Mouse (Mus musculus) layer of hippocampus, postnatal 10 days (tissue): ENCODE measurements around the gene Mpped2. TPM values are rescaled to one million over a fixed set of nuclear protein-coding genes. Genes with fewer than 3 reads are reported as not detected.

ENCODE experiments used
- DNase-seq, 2 experiments: peaks; one replicate each; pipeline ENCODE4 v3.0.0; 2021; ENCODE audit warnings: low spot score in 2 of 2
- long read RNA-seq: library from polyadenylated mRNA; stranded (forward); transcript quantifications from one replicate; pipeline ENCODE4 v2.0.0, GENCODE M21; 2023
- total RNA-seq, 2 experiments: library from RNA; stranded (reverse); gene quantifications; 2 replicates each; pipeline ENCODE4 v1.2.3; 2021

Mpped2 gene
- total RNA-seq, result 10 to 100 TPM; 40.8 to 46.8 TPM
- long read RNA-seq, transcript Mpped2-202 (7 exons, 2,848 nt), result major isoform, 25 of 50 reads
- long read RNA-seq, partial matches to known transcripts, result 5 of 50 reads
- long read RNA-seq, other reads (novel, unspliced or antisense), result 17 of 50 reads

DNA sequence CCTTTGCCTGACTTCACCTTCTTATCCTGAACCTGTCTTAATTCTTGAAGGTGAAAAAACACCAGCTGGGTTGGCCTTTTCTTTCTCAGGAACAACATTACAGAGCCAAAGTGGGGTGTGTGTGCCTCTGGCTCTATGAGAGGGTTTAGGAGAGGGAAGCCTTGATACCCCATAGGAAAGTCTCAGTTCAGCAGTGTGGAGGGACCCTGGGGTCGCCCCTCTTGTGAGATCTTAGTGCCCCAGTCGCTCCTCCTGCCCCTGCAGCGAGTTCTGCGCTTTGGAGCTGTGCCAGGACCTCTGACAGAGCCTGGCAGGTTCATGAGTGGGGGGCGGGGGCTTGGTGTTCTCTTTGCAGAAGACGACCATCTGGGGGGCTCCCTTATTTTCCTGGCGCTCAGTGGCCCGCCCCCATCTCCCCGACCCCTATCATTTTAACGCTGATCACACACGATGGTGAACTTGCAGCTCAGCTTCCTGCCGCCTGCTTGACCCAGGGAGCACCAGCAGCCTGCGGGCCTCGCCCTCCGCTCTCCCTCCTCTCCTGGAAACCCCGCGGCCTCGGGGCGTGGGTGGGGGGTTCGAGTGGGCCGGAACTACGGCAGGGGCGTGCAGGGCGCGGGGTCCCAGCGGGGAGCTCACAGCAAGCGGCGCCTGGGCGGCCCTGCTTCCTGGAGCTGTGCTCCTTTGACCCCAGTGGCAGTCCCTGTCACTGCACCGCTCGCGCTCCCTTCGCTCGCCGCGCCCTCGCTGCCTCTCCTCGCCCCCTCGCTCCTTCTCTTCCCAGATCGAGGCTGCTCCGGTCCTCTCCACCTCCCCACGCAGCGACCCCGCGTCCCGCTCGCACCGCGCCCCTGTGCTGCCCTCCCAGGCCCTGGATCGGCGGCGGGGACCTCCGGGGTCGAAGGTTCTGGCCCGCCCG lies at the start of gene Mpped2:
TSS of gene Mpped2 (plus strand) at position 487 of the 919 bp plus-strand sequence.
- peak; percentile 65 to 72 for DNase-seq

DNA sequence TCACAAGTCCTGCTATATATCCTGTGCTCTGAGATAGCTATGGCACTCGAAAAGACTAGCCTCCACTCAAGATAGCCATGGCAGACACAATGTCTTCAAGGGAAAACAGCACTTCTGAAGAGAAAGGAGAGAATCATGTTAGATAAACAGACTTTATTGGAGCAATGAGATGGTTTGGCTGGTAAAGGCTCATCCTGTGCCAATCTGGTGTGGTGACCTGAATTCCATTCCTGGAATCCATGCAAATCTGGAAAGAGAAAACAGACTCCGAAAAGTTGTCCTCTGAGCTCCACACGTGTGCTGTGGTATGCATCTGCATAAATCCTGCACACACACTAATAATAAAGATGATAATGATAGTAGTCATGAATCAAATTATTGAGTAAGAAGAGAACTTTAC lies 48.3 kb upstream of the Mpped2 start:
- no peak for DNase-seq

DNA sequence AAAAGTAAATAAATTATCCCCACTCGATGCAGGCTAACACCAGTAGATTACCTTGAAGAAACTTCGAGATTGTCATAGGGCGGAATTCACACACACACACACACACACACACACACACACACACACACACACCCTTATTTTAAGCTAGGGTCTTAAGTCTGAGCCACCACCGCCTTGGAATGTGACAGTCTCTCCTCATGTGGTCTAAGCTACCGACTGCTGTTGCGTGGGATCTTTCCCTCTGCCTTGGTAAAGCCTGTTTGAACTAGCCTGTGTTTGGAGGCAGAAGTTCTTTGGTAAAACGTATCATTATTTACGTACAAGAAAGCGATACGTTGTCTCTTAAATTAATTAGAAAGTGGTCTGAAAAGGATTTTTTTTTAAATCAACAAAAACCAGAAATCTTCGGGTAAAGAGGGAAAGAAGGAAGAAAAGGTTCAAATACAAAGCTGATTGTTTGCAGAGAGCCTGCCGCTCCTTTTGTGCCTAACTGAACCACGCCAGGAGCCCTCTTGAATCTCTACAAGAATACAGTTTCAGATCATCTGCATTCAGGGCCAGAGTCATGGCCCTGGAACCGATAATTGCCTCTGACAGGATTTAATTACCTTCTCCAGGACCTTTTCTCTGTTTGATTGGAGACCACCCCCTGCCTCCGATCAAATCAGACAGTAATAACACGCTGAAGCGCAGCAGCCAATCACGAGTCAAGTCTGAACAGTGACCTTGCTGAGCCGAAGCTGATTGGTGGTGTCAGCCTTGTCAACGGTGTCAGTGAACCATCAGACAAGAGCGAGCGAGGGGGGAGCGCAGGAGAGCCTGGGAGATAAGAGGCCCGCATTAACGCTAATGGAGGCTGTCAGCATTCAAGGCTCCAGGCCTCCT lies 43.1 kb upstream of the Mpped2 start:
- peak; percentile 74 to 83 for DNase-seq

DNA sequence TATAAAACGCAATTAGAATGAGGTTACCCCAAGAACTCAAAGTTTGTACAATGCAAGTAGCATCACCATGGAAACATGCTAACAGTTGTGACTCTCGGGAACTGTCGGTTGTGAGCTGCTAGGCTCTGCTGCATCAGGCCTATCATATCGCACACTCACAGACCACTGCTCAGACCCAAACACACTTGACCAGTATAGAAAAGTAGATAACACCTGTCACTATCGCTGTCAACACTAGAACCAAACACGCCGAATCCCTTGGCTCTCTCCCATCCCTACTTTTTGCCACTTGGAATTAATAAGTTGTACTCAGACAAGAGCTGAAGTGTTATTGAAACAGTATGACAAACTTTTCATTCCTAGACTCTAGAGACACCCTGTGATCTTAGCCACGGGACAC lies 40.9 kb upstream of the Mpped2 start:
- DNase-seq, result no peak

DNA sequence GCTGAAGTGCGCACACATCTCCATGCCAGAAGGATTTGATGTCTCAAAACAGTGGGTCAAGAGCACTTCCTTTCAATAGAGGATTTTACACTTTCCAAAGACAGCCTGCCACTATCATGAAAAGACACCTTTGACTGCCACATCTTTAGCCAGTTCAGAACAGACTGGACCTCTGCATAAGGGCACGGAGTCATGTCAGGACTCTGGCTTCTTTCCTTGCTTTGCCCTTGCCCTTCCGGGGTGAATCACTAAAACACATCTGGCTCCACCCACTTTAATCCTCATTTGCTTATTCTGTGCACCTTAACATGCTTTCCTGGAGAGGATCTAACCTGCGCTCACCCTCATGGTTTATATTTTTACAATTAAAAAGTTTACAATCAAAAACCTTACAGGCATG lies 40.3 kb upstream of the Mpped2 start:
- no peak for DNase-seq

DNA sequence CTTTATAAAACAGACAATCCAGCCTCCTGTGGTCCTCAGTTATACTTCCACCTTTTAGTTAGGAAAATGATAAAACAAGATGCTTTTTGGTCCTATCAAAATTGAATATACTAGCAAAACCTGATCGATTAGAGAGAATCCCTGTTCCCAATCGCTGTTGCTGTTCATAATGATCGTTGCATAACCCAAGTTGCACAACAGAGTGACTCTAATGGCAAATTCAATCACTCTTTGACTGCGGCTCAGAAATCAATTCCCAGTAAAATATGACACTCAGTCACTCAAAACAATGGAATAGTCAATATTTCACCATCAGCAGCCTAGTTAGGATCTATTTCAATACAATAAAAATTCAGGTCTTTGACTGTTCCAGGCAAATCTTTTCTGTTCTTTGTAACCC lies 39.8 kb upstream of the Mpped2 start:
- DNase-seq, result no peak

DNA sequence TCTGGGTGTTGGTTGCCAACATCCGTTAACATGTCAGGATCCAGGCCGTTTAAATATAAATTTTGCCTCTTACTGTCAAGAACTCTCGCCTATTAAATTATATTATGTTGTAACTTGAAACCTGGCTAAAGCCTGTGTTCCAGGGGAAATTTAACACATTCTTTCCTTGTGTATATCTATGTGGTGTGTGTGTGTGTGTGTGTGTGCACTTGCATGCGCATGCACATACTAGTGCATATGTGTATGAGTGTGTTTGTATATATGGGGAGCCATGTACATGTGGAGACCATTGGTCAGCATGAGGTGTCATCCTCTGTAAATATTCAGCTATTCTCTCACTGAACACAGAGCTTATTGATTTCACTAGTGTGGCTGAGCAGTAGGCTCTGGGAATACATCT lies 37.8 kb upstream of the Mpped2 start:
- no peak for DNase-seq

DNA sequence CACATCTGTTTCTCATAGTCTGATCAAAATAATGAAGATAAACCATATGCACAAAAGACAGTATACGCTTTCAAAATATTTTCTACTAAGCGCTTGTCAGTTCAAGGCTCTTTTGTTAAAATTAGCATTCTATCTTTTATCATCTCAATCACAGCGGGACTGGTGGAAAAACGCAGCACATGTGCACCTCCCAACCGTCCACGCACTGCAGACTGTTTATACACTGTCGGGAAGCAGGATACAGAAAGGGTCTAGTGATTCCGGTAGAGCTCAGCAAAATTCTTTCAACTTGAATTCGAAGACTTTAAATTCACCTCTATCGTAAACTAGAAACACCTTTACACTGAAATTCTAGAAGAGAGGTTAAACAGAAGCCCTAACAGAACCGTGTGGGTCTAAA lies 27.8 kb upstream of the Mpped2 start:
- DNase-seq, result no peak

DNA sequence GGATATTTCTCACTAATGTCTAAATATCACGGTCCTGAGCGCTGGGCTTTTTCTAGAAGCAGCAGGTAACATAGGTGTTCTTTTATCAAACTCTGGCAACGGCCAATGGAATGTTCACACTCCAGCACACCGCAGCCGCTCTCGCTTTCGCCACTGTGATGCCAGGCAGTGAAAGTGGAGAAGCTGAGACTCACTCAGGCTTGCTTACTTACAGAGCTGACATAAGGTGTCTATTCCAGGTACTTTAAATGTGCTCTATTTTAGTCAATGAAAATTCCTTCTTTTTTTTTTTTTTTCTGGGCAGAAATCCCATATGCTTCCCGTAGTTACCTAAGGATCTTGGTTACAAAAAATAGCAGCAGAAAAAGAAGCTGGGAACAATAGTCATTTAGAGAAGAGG lies 18.8 kb upstream of the Mpped2 start:
- no peak for DNase-seq

DNA sequence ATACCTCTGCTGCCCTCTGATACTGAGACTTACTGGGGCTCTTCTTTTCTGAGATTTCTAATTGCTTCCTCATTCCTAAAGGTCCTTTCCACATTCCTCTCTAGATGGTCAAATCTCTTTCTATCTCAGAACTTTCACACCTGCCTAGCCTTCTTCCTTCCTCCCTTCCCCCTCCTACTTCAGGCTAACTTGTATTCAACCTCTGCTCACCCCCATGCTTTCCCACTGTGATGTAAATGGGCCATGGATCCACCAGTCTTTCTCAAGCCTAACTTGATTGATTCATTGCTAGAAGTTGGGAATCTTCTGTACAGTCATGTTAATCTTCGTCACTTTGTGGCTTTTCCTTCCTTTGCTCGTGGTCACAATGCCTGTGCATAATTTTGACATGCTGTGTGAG lies 15.6 kb upstream of the Mpped2 start:
- no peak for DNase-seq

DNA sequence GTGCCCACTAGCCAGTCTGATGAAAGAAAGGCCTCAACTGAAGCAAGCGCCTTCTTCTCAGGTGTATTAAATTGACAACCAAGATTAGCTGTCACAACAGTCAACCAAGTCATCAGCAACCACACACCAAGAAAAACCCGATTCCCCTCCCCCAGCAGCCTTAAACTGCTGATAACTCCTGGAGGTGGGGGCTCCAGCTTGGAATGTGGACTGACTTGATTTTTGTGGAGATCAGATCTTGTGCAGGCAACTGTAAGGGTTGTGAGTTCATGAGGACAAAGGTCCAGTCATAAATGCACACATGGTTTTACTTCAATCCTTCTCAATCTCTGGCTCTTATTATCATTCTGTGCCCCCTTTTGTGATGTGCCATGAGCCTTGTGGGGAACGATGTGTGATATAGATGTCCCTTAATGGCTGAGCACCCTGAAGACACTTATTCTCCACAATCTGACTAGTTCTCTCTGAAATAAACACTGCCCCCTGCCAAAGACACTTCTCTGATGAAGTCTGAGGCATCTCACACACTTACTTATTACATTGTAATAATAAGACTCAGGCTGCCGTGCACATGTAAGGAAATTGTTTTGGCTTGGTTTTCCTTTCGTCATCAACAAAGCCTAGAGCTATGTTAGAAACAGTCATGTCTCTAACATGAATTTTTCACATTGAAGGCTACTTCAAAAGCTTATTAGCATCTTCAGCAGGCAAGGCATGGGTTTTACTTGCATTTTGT lies 13.2 kb upstream of the Mpped2 start:
- DNase-seq, result no peak

DNA sequence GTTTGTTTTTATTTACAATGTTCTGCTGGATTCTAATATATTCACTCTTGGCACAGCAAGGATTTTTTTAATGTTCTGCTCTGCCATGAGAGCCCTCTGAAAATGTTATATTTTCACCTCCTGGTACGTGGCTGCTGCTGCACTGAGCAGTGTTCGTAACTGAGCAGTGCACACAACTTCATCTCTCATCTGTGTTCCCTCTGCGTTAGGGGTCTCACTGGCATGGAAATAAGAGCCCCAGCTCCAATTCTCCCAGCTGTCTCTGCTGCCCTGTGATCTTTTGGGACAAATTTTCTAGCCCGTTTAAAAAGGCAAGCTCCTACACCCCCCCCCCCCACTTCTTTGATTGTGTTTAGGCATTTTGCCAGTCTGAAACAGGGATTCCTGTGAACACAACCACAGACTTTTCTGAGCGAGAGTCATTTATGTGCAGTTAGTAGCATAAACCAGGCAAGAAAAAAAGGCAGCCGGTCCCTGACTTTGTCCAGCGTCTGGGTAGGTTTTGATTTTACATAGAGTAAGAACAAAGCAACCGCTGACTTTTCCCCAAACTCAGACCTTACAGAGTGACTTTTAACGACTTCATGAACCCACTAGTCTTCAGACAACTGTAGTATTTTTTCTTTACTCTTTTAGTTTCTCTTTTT lies 9.8 kb upstream of the Mpped2 start:
- no peak for DNase-seq

DNA sequence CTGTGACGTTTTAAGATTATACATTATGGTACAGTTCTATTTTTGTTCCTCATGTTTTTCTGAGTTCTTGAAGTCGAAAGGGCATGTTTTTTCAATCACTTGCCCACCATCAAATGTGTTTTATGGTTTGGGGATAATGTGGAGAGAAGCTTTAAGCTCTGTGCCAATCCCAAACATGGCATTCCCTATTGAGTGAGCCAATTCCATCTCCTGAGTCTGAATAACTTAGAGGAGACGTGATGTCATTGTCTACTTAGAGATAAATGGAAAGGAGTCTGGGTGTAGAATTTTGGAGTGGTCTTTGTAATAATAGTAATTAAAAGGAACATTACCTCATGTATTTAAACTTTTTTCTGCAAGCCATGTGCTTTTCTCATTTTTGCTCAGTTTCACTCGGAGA lies 9.2 kb upstream of the Mpped2 start:
- no peak for DNase-seq

DNA sequence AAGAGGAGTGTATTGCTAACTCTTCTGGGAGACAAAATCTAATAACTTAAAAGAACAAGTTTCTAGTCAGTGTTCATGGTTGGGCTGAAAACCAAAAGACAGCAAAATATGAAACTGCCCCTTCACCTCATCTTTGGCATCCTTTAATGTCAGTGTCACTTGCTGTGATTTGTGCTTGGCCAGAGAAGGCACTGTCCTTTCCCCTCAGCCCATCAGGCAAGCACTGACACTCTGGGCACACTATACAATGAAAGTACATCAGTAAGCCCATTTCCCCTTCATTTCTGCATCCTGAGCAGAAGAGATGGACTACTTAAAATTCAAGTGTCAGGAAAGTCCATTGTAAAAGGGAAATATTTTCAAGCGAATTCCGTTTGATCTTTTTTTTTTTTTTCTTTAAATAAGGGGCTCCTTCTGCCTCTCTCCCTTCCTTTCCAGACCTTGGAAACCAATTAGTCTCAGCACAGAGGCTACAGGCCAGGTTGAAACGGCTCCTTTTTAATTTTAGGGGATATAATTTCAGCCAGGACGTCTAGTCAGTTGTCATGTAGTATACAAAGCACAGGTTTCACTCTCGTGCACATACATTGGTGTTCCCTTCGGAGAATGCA lies 1.2 kb upstream of the Mpped2 start:
- no peak for DNase-seq

DNA sequence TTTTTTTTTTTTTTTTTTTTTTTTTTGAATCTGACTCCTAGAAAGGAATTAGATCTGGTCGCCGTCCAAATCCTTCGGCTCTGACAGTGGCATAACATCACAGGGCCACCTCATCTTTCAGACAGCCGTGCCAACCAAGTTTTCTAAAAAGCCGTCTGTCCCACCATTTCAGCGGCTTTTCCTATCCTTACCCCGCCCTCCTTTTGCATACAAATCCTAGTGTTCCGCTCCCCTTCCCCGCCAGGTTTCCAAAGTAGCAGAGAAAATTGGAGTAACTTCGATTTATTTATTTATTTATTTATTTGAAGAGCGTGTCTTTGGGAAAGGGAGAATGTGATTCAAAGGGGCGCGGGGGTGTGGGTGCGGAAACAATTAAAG lies 675 bp upstream of the Mpped2 start:
- no peak for DNase-seq

DNA sequence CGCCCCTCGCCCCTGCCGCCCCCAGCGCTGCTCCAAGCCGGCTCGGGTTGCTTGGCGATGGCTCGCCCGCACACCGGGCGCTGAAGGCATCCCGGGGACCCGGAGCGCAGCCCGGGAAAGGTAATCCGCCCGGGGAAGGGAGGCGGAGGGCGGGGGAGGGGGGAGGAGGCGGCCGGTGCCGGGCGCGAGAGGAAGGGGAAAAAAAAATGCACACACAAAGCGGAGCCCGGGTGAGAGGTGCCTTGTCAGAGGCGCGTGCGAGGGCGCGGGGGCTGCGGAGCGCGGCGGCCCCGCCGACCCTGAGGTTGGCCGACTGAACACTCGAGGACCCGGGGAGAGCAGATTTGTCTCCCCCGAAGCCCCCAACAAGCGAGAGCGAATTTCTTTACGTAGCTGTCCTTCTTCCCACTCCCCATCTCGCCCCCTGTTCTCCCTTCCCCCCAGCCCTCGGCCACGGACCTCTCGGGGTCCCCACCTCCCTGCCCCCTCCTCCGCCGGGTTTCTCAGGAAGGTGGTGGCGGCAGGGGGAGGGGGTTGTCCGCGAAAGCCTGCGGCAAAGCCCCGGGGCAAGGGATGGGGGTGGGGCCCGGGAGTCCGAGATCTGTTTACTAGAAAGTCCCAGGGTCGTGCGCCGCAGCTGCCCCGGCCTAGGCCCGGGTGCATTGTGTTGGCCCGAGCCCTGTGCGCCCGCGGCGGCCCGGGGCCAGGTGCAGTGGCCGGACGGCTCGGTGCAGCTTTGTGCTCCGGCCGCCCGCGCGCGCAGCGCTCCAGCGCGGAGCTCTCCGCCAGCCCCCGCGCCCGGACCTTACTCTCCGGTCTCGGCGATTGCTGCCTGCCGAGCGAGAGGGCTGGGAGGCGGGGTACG lies 865 bp downstream of the Mpped2 start:
- peak; percentile 57 to 73 for DNase-seq

DNA sequence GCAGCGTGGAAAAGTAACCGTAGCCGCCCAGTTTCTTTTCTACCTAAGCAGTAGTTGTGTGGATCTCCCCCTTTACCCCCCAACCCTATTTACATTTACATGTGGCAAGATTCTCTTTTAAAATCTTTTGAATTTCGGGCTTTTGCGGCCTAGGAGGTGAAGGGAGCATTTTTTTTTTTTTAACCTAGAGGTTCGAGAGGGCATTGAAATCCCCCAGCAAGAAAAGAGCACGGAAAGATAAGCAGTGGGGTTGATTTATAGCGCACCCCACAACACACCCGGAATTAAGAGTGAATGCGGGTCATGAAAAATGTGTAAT lies 1.5 kb downstream of the Mpped2 start:
- no peak for DNase-seq

DNA sequence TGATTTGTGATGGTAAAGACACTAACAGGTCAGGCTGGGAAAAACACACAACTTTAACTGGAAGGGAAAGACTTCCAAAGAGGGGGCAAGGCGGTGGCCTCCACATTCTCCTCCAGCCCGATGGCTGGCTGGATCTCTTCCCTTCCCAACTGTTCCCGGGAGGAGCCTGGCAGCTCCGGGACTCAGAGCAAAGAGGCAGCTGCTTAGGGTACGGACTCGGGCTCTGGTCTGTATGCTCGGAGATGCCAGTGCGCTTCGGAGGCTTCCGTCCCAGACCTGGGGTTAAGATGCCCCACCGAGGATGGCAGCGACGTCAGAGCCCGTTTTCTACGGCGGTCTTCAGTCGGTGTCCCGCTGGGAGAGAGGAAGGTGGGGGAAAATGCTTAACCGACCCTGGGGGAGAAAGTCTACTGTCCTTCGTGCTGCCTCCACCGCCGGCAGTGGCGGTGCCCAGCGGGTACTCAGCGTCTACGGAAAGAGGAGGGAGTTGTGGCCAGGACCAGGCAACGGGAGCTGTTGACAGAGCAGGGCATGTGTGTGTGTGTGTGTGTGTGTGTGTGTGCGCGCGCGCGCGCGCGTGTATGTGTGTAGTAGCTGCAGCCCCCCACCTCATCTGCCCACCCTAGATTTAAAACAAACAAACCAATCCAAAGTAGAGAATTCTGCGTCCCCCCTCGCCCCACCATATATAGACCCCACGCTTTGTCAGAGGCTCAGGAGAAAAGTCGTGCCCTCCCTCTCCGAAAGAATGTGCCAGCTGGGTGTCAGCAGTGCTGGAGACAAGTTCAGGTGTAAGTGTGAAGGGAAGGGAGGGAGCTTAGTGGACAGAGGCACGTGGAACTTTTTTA lies 2.0 kb downstream of the Mpped2 start:
- DNase-seq, result peak; percentile 53 to 65

DNA sequence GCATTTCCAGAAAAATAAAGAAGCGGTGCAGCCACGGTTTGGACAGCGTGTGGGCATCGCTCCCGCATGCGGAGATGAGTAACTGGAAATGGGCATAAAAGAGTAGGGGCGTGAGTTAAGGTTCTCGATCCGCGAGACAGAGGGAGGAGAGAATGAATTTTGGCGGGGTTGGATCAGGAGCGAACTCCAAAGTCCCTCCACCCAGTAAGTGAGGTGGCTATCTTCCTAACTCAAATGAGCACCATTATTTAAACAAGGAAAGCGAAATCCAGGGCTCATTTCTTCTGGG lies 2.6 kb downstream of the Mpped2 start:
- peak in 1 of 2 experiments; percentile 29 for DNase-seq
